Mouse (Mus musculus) brown adipose tissue, adult 24 weeks (tissue): ENCODE results near the gene Olfr429. TPM values are rescaled to one million over a fixed set of nuclear protein-coding genes. Genes with fewer than 3 reads are reported as not detected.
A peak's percentile ranks its signal among the peaks of the same experiment; 100 is the strongest.
"Not testable (repeated sequence)": the region's sequence is repeated elsewhere in the genome, so short reads cannot be mapped to it uniquely, and the experiment has no call there.

Experiments used
- H3K27ac ChIP-seq: fragments of 200-500 bp; replicated peaks from 2 replicates; pipeline ENCODE4 v1.5.1; 2012; ENCODE audit warnings: low read depth, mild to moderate bottlenecking, low read length
- H3K4me1 ChIP-seq: fragments of 200-500 bp; 2 replicates; pipeline ENCODE4 v1.6.1; 2012; ENCODE audit warnings: low read length, mixed read lengths; ENCODE audit not compliant: control insufficient read depth, insufficient read depth, insufficient read length
- H3K4me3 ChIP-seq: fragments of 200-500 bp; 2 replicates; pipeline ENCODE4 v1.5.1; 2012; ENCODE audit warnings: low read depth, mild to moderate bottlenecking, low read length, moderate library complexity; ENCODE audit not compliant: insufficient read depth
- polyA plus RNA-seq: library from polyadenylated mRNA; stranded (reverse); fragments of >200 nt; gene quantifications from 2 replicates; pipeline ENCODE4 v1.2.4, GENCODE M21; 2012; ENCODE audit not compliant: missing spikeins, insufficient read depth, insufficient read length

The Olfr429 gene
- not detected in 2 replicates for polyA plus RNA-seq

DNA sequence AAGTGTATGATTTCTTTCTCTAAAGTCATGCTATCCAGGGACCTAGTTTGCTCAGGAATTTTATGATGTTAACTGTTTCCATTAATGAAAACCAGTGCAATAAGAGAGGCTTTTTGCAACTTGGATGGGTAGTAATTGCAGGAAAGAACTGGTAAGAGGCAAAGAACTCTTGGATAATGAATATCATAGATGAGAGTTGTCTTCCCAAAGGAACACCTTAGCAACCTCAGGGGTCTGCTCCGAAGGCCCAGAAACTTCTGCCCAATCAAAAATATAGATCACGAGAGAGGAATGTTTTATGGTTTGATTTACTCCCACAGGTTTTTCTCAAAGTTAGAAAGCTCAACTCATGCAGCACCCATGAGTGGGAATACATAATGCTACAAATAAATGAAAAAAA, at the start of gene Olfr429:
Olfr429 (plus strand) TSS at position 301 of the 400 bp plus-strand sequence.
- no peaks in the 10 kb centered on the region for H3K4me1 ChIP-seq
- no peak within 1 kb of the TSS for H3K27ac ChIP-seq
- no peak within 1 kb of the TSS for H3K4me3 ChIP-seq

DNA sequence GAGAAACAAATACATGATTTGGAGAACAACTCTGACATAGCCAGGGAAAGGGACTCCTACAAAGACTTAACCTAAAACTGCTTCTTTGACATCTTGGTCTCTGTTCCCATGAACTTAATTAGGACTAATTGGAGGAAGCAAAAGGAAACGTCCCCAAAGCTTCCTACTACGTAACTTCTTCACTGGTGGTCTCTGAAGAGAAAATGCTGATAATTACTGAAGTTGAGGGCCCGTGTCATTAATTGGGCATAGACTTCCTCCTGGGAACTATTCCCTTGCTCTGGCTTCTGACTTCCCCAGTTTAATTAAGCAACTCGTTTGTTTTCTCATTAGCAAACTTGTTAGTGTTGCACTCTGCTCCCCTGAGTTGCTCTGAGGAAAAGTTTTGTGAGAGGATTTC, 48.3 kb upstream of the Olfr429 start:
- Histone ChIP-seq H3K27ac (no peak overlapping the region), H3K4me3 (no peak overlapping the region), H3K4me1 (no peaks in the 10 kb centered on the region)

DNA sequence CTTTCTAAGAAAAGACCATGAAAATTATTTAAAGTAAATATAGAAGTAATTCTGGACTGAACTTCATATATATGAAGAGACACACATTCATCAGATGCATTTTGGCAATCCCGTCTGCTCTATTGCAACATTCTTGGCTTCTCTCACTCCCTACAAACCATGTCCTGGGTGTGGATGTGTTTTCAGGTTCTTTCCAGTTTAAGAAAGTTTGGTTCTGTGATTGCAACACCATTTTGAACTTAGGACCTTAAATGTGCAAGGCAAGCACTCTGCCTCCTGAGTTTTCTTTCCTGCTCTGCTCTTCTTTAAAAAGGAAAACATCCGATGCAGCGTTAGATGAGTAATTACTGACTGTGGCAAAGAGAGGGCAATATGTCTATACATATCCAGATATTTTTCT, 45.7 kb upstream of the Olfr429 start:
- Histone ChIP-seq H3K4me1 (no peaks in the 10 kb centered on the region), H3K4me3 (no peak overlapping the region), H3K27ac (no peak overlapping the region)

- peak within 1 kb of the TSS; percentile 39; the same call in 1 of the 2 replicates for H3K27ac ChIP-seq
- no peak within 1 kb of the TSS for H3K4me3 ChIP-seq
- no peaks in the 10 kb centered on the region for H3K4me1 ChIP-seq
Observed at GRCm38 (mm10) chr1:174040523-174041177, 43.5 kb upstream of the Olfr429 start, which contains the start of gene Olfr433. Gene Olfr433 (plus strand): TSS chr1:174040705.

- H3K27ac ChIP-seq, H3K4me3 ChIP-seq, H3K4me1 ChIP-seq: not testable (repeated sequence)
Observed at GRCm38 (mm10) chr1:174042091-174042884, 41.8 kb upstream of the Olfr429 start.

DNA sequence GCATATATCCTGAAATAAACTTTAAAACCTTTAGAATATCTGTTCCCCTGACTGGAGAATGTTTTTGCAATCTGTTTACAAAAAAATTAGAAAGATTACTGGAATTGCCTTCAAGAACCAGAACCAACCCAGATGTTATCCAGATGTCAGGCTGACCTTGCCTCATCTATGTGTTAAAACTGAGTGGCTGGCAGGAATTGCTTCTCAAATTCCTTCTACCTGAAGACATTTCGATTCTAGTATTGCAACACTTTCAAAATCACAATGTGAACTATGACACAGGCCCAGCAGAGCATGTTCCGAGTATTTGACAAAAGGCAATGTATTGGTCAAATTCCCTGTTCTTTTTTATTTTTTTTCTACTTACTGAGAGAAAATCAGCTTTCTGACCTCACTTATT, 39.7 kb upstream of the Olfr429 start:
- Histone ChIP-seq H3K27ac (no peak overlapping the region), H3K4me1 (no peaks in the 10 kb centered on the region), H3K4me3 (no peak overlapping the region)

DNA sequence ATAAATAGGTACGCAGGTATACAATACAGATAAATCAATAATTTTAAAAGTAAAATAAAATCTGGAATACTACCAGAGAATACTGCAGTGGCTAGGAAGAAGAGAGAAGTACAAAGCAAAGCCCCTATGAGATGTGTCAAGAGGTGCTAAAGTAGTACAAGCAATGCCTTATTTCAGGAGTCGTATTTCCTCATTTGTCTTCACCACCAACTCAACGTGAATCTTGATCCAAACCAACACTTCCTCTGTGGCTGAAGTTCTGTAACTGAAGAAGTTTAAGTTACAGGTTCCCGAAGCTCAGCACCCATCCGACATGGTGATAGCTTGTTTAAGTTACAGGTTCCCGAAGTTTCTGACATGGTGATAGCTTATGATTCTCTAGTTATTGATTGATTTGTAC, 35.9 kb upstream of the Olfr429 start:
- not testable (repeated sequence) for H3K4me1 ChIP-seq, H3K4me3 ChIP-seq, H3K27ac ChIP-seq

DNA sequence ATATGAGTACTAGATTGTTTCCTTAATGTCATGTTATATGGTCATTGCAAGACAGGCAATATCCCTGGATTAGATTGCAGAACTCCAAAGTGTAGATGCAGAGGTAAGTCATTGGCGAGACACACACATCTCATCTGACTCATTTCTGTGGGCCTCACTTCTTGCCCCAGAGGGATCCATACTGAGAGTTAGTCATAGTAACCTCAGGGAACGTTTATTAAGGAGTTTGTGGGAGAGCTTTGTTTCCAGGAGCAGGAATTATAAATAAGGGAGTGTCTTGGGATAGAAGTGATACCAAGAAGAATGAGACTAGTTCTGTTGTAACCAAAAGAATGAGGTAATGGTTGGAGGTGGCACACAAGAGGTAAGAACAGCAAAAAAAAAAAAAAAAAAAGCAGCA, 35.2 kb upstream of the Olfr429 start, which contains the start of gene Olfr432:
Olfr432 (plus strand) TSS at position 313 of the 400 bp plus-strand sequence.
- Histone ChIP-seq H3K4me3 (no peak within 1 kb of the TSS), H3K4me1 (no peaks in the 10 kb centered on the region), H3K27ac (no peak within 1 kb of the TSS)

- H3K4me1 ChIP-seq, H3K4me3 ChIP-seq, H3K27ac ChIP-seq: not testable (repeated sequence)
Observed at GRCm38 (mm10) chr1:174049357-174049756, 34.8 kb upstream of the Olfr429 start.

DNA sequence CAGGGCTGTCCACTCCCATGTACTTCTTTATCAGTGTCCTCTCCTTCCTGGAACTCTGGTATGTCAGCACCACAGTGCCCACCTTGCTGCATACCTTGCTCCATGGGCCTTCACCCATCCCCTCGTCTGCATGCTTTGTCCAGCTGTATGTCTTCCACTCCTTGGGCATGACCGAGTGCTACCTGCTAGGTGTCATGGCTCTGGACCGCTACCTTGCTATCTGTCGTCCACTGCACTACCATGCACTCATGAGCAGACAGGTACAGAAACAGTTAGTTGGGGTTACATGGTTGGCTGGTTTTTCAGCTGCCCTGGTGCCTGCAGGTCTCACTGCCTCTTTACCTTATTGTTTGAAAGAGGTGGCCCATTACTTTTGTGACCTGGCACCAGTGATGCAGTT, 33.6 kb upstream of the Olfr429 start:
- no peak overlapping the region for H3K27ac ChIP-seq
- no peak overlapping the region for H3K4me3 ChIP-seq
- no peaks in the 10 kb centered on the region for H3K4me1 ChIP-seq

DNA sequence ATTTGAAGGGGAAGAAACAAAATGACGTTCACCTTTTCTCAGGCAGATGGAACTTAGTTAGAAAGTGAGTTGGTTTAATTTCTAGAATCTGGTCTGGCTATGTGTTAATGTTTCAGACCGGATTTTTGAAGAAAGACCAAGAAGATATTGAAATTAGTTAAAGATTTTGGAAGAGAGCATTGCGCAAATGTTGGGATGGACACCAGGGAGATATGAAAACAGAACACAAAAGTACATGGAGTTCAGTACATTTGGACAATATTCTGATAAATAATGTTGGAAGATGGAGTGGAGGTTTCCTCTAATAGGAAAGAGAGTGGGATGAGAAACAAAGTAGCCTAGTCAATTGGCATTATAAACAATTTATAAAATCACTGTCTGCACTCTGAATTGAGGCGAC, 32.6 kb upstream of the Olfr429 start:
- H3K4me3 ChIP-seq, result no peak overlapping the region
- H3K4me1 ChIP-seq, result no peaks in the 10 kb centered on the region
- H3K27ac ChIP-seq, result peak overlapping the region; percentile 66; the same call in 1 of the 2 replicates

- Histone ChIP-seq H3K4me3 (no peak overlapping the region), H3K4me1 (no peaks in the 10 kb centered on the region), H3K27ac (peak overlapping the region; percentile 66)
Observed at GRCm38 (mm10) chr1:174051931-174052536, 32.1 kb upstream of the Olfr429 start.

DNA sequence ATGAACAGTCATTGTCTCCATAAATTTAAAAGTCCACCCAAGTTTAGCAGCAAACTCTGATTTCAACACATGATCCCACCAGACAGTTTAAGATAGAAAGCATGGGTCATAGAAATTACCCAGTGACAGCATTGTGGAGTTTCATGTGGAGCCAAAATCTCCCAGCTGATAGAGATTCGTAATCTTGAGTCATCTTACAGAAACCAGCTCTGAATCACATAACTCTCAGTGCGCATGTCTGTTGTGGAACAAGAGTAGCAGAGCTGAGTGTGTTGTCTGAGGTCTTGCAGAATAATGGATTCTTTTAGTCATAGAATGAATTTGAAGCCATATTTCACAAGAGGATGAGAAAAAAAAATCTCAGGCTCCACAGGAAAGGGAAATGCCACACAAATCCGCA, 31.1 kb upstream of the Olfr429 start:
- Histone ChIP-seq H3K27ac (no peak overlapping the region), H3K4me3 (no peak overlapping the region)

DNA sequence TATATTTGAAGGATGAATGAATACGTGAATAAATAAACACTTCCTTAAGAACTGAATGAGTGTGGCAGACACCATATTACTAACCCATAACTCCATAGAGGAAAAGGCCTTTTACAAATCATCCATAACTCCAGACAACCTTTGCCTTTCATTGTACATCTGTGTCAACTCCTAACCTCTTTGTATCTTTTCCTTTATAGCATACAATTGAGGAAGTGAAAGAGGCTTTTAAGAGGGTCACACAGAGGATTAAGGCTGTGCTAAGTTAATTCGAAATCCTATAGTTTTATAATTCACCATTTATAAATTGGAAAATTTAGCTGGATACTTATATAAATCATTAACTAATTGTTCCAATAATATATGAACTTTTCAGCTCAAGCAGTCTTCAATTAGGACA, 28.9 kb upstream of the Olfr429 start:
- Histone ChIP-seq H3K4me1 (no peaks in the 10 kb centered on the region), H3K27ac (no peak overlapping the region), H3K4me3 (no peak overlapping the region)

More for the DNA sequence above, 31.1 kb upstream of the Olfr429 start:
- H3K4me1 ChIP-seq, result no peaks in the 10 kb centered on the region

DNA sequence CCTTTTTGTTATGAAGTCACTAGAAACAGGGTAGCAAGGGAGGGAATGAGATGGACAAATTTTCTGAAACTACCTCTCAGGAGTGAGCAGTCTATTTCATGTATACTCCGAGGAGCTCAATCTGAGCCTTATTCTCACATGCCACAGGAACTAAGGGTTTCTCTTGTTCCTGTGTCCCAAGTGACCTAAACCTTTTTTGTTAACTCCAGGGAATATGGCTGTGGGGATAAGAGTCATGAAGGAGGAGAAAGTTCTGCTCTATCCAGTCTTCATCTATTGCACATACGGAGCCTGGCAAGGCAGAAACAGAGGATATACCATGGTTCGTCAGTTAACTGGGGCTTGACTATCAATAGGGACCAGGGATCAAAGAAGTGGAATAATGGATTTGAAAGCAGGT, 17.8 kb upstream of the Olfr429 start, which contains the start of gene Olfr430:
Olfr430 (plus strand) TSS at position 301 of the 400 bp plus-strand sequence.
- Histone ChIP-seq H3K4me1 (no peaks in the 10 kb centered on the region), H3K27ac (no peak within 1 kb of the TSS), H3K4me3 (no peak within 1 kb of the TSS)
